Mouse (Mus musculus) neural tube, embryonic 13.5 days (tissue): ENCODE results near the gene Acbd3. TPM values are rescaled to one million over a fixed set of nuclear protein-coding genes. Genes with fewer than 3 reads are reported as not detected.

Source experiments
- ATAC-seq: fragments of 200-750 bp; cut with Nextera tagmentation; 2 replicates; pipeline ENCODE4 v1.8.0; 2017; ENCODE audit warnings: low read depth, mild to moderate bottlenecking, moderate TSS enrichment, moderate library complexity
- H3K27ac ChIP-seq: fragments of 300-500 bp; sonication (generic); replicated peaks from 2 replicates; pipeline ENCODE4 v1.5.1; 2015; ENCODE audit warnings: moderate library complexity, mild to moderate bottlenecking, inconsistent platforms
- H3K27me3 ChIP-seq: fragments of 300-500 bp; sonication (generic); 2 replicates; pipeline ENCODE4 v1.6.1; 2015; ENCODE audit warnings: mild to moderate bottlenecking, inconsistent platforms
- H3K36me3 ChIP-seq: fragments of 300-500 bp; sonication (generic); 2 replicates; pipeline ENCODE4 v1.6.1; 2015; ENCODE audit warnings: mild to moderate bottlenecking, inconsistent platforms
- H3K4me1 ChIP-seq: fragments of 300-500 bp; sonication (generic); replicated peaks from 2 replicates; pipeline ENCODE4 v1.6.1; 2015; ENCODE audit warnings: inconsistent platforms
- H3K4me2 ChIP-seq: fragments of 300-500 bp; sonication (generic); 2 replicates; pipeline ENCODE4 v1.6.1; 2015; ENCODE audit warnings: inconsistent platforms, mild to moderate bottlenecking, moderate library complexity
- H3K4me3 ChIP-seq: fragments of 300-500 bp; sonication (generic); 2 replicates; pipeline ENCODE4 v1.5.1; 2015; ENCODE audit warnings: mild to moderate bottlenecking, inconsistent platforms
- H3K9ac ChIP-seq: fragments of 300-500 bp; sonication (generic); 2 replicates; pipeline ENCODE4 v1.6.1; 2015; ENCODE audit warnings: moderate library complexity, mild to moderate bottlenecking, inconsistent platforms
- H3K9me3 ChIP-seq: fragments of 300-500 bp; sonication (generic); 2 replicates; pipeline ENCODE4 v1.6.1; 2016; ENCODE audit warnings: inconsistent platforms
- WGBS: fragments of 180-500 bp; shearing (Covaris S2); methylation state at CpG from one replicate; pipeline ENCODE4 v1.1.7; 2015; 5-methylcytosine and 5-hydroxymethylcytosine counted together
- polyA plus RNA-seq: library from polyadenylated mRNA; unstranded; fragments of >200 nt; fragmentation: Nextera tagmentation; extraction: Ambion mirVana; gene quantifications from 2 replicates; pipeline ENCODE4 v1.2.1, GENCODE M21; 2015

Gene Acbd3
- polyA plus RNA-seq: 25.6 and 26.8 TPM in 2 replicates

GRCm38 (mm10) chr1:180725704-180726179 lies at the start of gene Acbd3:
TSS of gene Acbd3 (plus strand) at chr1:180726043.
- Histone ChIP-seq H3K36me3 (no peaks in the 10 kb centered on the region), H3K4me2 (peak within 1 kb of the TSS; percentile 83), H3K27me3 (no peaks in the 10 kb centered on the region), H3K9ac (peak within 1 kb of the TSS; percentile 93), H3K4me1 (peaks cover 43% of the 10 kb centered on the region), H3K27ac (peak within 1 kb of the TSS; percentile 93), H3K4me3 (peak within 1 kb of the TSS; percentile 94), H3K9me3 (no peaks in the 10 kb centered on the region)
- WGBS: under 1% methylated on average over 51 of the region's 52 CpGs
- ATAC-seq: peak; percentile 95

- Histone ChIP-seq H3K4me3 (no peak overlapping the region), H3K27ac (no peak overlapping the region), H3K36me3 (peaks cover 42% of the 10 kb centered on the region), H3K4me1 (peaks cover under 1% of the 10 kb centered on the region; the same call in 1 of the 2 replicates), H3K4me2 (no peak overlapping the region), H3K9me3 (no peaks in the 10 kb centered on the region), H3K9ac (no peak overlapping the region), H3K27me3 (peaks cover 23% of the 10 kb centered on the region)
- no peak for ATAC-seq
- WGBS: 94% methylated on average over 7 of the region's 7 CpGs
These were observed 34.6 kb upstream of the Acbd3 start for GRCm38 (mm10) chr1:180691284-180691683.

- peaks cover 12% of the 10 kb centered on the region for H3K4me1 ChIP-seq
- H3K27me3 ChIP-seq: peaks cover 58% of the 10 kb centered on the region
- under 1% methylated on average over 79 of the region's 79 CpGs for WGBS
- H3K9ac ChIP-seq: peak within 1 kb of the TSS; percentile 38
- peak within 1 kb of the TSS; percentile 60 for H3K4me2 ChIP-seq
- no peaks in the 10 kb centered on the region for H3K9me3 ChIP-seq
- H3K36me3 ChIP-seq: peaks cover 2% of the 10 kb centered on the region; the same call in 1 of the 2 replicates
- peak within 1 kb of the TSS; percentile 41 for H3K4me3 ChIP-seq
- no peak within 1 kb of the TSS for H3K27ac ChIP-seq
- ATAC-seq: peak; percentile 36; the same call in 1 of the 2 replicates
These were observed 29.1 kb upstream of the Acbd3 start, which contains the start of gene Mixl1 for GRCm38 (mm10) chr1:180696626-180697352. TSS of gene Mixl1 (minus strand) at chr1:180697034.

- Histone ChIP-seq H3K27me3 (peaks cover 58% of the 10 kb centered on the region), H3K27ac (no peak overlapping the region), H3K4me2 (no peak overlapping the region), H3K4me1 (peaks cover 12% of the 10 kb centered on the region), H3K36me3 (no peaks in the 10 kb centered on the region), H3K4me3 (no peak overlapping the region), H3K9me3 (no peaks in the 10 kb centered on the region), H3K9ac (no peak overlapping the region)
- ATAC-seq: no peak
- 52% methylated on average over 5 of the region's 5 CpGs for WGBS
These were observed 27.8 kb upstream of the Acbd3 start for GRCm38 (mm10) chr1:180698063-180698462.

- H3K27me3 ChIP-seq: peaks cover 13% of the 10 kb centered on the region
- no peaks in the 10 kb centered on the region for H3K9me3 ChIP-seq
- no peak for ATAC-seq
- WGBS: 49% methylated on average over 6 of the region's 6 CpGs
- H3K9ac ChIP-seq: no peak overlapping the region
- no peak overlapping the region for H3K4me3 ChIP-seq
- H3K27ac ChIP-seq: no peak overlapping the region
- H3K36me3 ChIP-seq: no peaks in the 10 kb centered on the region
- no peaks in the 10 kb centered on the region for H3K4me1 ChIP-seq
- no peak overlapping the region for H3K4me2 ChIP-seq
These were observed 22.4 kb upstream of the Acbd3 start for GRCm38 (mm10) chr1:180703400-180703799.

- H3K27me3 ChIP-seq: no peaks in the 10 kb centered on the region
- H3K4me2 ChIP-seq: no peak overlapping the region
- H3K9ac ChIP-seq: no peak overlapping the region
- WGBS: 51% methylated on average over 3 of the region's 3 CpGs
- no peaks in the 10 kb centered on the region for H3K4me1 ChIP-seq
- no peak overlapping the region for H3K4me3 ChIP-seq
- no peaks in the 10 kb centered on the region for H3K9me3 ChIP-seq
- no peak overlapping the region for H3K27ac ChIP-seq
- no peak for ATAC-seq
- H3K36me3 ChIP-seq: no peaks in the 10 kb centered on the region
These were observed 18.5 kb upstream of the Acbd3 start for GRCm38 (mm10) chr1:180707368-180707767.

- Histone ChIP-seq H3K9ac (no peak overlapping the region), H3K4me2 (no peak overlapping the region), H3K9me3 (no peaks in the 10 kb centered on the region), H3K4me3 (no peak overlapping the region), H3K27ac (no peak overlapping the region), H3K36me3 (no peaks in the 10 kb centered on the region), H3K27me3 (no peaks in the 10 kb centered on the region), H3K4me1 (no peaks in the 10 kb centered on the region)
- 86% methylated on average over 3 of the region's 3 CpGs for WGBS
- ATAC-seq: no peak
These were observed 18.0 kb upstream of the Acbd3 start for GRCm38 (mm10) chr1:180707813-180708212.

- H3K4me1 ChIP-seq: no peaks in the 10 kb centered on the region
- no peak overlapping the region for H3K4me3 ChIP-seq
- H3K36me3 ChIP-seq: no peaks in the 10 kb centered on the region
- H3K27ac ChIP-seq: no peak overlapping the region
- no peak for ATAC-seq
- no peak overlapping the region for H3K4me2 ChIP-seq
- no peaks in the 10 kb centered on the region for H3K27me3 ChIP-seq
- 78% methylated on average over 14 of the region's 14 CpGs for WGBS
- no peaks in the 10 kb centered on the region for H3K9me3 ChIP-seq
- H3K9ac ChIP-seq: no peak overlapping the region
These were observed 16.7 kb upstream of the Acbd3 start for GRCm38 (mm10) chr1:180708935-180709776.

GRCm38 (mm10) chr1:180718756-180719155 lies 7.1 kb upstream of the Acbd3 start:
- Histone ChIP-seq H3K4me1 (no peaks in the 10 kb centered on the region), H3K9me3 (no peaks in the 10 kb centered on the region), H3K4me3 (no peak overlapping the region), H3K27ac (no peak overlapping the region), H3K27me3 (no peaks in the 10 kb centered on the region), H3K36me3 (no peaks in the 10 kb centered on the region), H3K4me2 (no peak overlapping the region), H3K9ac (no peak overlapping the region)
- 77% methylated on average over 5 of the region's 5 CpGs for WGBS
- ATAC-seq: no peak

GRCm38 (mm10) chr1:180719483-180719882 lies 6.4 kb upstream of the Acbd3 start:
- H3K27me3 ChIP-seq: no peaks in the 10 kb centered on the region
- no peak for ATAC-seq
- 87% methylated on average over 6 of the region's 6 CpGs for WGBS
- no peak overlapping the region for H3K4me3 ChIP-seq
- H3K9me3 ChIP-seq: no peaks in the 10 kb centered on the region
- no peaks in the 10 kb centered on the region for H3K36me3 ChIP-seq
- H3K27ac ChIP-seq: no peak overlapping the region
- no peak overlapping the region for H3K9ac ChIP-seq
- H3K4me2 ChIP-seq: no peak overlapping the region
- no peaks in the 10 kb centered on the region for H3K4me1 ChIP-seq

- WGBS: 43% methylated on average over 5 of the region's 5 CpGs
- Histone ChIP-seq H3K27ac (no peak overlapping the region), H3K4me3 (no peak overlapping the region), H3K27me3 (no peaks in the 10 kb centered on the region), H3K4me1 (peaks cover 5% of the 10 kb centered on the region), H3K9ac (no peak overlapping the region), H3K9me3 (no peaks in the 10 kb centered on the region), H3K4me2 (no peak overlapping the region), H3K36me3 (no peaks in the 10 kb centered on the region)
- peak; percentile 59; the same call in 1 of the 2 replicates for ATAC-seq
These were observed 5.7 kb upstream of the Acbd3 start for GRCm38 (mm10) chr1:180719951-180720689.
